Mouse (Mus musculus): ENCODE results near the gene Grhl3.
"Not testable (repeated sequence)": the region's sequence is repeated elsewhere in the genome, so short reads cannot be mapped to it uniquely, and the experiment has no call there.

Gene Grhl3

DNA sequence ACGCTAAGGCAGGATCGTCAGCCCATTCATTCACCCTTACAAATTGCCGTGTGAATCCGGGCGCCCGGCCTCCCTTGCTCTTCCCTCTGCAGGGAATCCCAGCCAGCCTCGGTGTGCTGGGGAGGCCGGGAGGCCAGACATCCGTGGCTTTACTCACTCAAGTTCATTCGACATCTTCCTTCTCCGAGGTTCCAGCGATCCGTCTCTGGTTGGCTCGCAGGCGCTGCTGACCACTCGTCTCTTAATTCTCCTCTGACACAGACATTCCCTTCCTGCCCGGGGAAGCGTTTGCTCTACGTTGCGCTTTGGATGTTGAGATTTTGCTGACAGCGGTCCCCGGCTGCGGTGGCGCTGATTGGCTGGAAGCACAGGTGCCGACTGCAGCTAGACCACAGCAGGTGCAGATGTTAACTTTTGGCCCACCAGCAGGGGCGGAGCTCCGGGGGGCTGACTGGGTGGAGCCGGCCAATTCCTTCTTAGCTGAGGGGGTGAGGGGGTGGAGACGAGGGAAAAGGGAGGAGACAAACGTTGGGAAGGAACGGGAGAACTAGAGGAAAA lies at the start of gene Grhl3:
Grhl3 (minus strand) TSS at position 380 of the 558 bp plus-strand sequence.
- in situ Hi-C loops (cut with MboI, MseI), result loop anchor here (10.0 kb wide), 1 partner anchor 1249 kb away; no protein-coding TSS in a partner anchor

DNA sequence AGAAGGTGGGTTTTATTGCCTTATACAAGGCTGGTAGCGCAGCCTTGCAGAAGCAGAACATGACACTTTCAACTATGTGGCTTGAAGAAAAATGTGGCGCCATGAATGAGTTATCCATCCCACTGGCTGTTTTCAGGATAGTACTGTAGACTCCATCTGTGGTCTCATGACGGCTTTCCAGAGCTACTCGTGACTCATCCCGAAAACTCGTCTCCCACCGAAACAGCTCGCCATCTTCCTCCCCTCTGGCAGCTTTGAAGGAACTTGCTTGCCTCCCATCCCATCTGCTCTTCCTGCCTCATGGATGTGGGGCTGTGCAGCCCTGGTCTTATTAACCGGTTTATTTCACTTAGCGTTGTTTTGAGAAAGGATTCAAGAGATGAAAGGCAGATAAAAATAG lies 48.9 kb upstream of the Grhl3 start:
- in situ Hi-C loops (cut with MboI, MseI), result no loop called here

DNA sequence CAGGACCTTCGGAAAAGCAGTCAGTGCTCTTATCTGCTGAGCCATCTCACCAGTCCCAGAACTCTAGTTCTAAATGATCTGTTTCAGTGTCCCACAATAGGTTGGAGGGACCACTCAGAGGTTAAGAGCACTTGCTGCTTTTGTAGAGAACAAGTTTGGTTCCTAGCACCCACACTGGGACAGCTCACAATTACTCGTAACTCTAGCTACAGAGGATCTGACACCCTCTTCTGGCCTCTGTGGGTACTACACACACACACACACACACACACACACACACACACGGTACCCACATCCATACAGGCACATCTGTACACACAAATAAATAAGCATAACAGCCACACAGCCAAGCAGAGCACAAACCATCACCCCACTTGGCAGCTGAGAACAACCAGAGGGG lies 47.0 kb upstream of the Grhl3 start:
- in situ Hi-C loops (cut with MboI, MseI), result no loop called here

DNA sequence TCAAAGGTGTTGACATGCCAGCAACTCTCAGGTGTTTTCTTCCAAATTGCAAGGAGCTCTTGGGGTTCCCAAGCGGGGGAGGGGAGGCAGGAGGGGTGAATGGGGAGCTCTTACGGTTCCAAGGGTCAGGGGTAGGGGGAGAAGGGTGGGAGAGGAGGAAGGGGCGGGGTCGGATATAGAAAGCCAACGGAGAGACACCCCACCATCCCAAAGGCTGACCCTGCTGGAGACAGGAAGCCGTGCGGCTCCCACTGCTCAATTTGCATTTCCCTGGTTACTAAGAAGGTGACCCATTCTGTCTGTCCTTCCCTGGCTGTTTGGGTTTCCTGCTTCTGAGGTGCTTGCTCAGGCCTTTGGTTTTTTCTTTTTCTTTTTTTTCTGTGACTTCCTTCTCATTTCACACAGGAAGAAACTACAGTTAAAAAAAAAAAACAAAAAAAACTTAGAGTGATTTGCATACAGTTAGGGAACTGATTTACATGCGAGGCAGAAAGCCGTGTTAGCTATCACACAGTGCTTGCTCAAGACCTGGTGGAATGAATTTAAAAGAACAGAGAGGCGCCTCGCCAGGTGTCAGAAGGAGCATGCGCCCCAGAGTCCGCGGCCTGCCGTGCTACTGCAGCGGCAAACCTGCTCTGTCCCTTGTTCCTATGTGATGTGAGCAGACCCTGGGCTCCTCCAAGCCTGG lies 44.5 kb upstream of the Grhl3 start:
- in situ Hi-C loops (cut with MboI, MseI), result no loop called here

DNA sequence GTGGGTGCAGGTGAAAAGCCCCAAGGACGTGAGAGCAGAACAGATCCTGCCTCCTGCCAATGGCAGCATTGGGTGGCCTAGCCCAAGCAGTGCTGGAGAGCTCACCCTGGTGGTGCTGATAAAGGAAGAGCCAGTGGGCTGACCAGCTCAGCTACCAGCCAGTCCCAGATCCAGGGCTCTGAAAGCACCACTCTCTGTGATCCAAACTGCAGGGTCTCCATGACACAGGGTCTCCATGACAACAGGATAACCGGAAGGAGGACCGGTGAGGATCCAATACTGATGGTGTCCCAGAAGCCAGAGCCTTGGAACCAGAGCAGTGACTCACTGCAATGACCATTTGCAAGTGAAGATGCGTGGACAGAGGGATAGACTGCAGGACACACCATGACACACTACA lies 43.6 kb upstream of the Grhl3 start:
- in situ Hi-C loops (cut with MboI, MseI), result no loop called here

DNA sequence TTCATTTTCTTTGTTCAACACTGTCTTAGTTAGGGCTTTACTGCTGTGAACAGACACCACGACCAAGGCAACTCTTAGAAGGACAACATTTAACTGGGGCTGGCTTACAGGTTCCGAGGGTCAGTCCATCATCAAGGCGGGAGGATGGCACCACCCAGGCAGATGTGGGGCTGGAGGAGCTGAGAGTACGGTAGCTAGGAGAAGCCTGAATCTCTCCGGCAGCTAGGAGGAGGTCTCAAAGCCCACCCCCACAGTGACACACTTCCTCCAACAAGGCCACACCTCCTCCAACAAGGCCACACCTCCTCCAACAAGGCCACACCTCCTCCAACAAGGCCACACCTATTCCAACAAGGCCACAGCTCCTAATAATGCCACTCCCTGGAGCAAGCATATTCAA lies 41.9 kb upstream of the Grhl3 start:
- in situ Hi-C loops (cut with MboI, MseI), result not testable (repeated sequence)

DNA sequence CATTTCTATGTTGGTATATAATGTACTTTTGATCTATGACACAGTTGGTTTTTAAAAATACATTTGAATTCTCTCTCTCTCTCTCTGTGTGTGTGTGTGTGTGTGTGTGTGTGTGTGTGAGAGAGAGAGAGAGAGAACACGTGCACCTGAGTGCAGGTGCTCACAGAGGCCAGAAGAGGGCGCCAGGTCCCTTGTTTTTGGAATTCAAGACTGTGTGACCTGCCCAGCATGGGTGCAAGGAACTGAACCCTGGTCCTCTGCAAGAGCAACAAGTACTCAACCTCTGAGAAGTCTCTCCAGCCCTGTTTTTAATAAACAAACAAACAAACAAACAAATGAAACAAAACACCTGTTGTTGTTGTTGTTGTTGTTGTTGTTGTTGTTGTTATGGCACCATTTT lies 36.6 kb upstream of the Grhl3 start:
- in situ Hi-C loops (cut with MboI, MseI), result no loop called here

DNA sequence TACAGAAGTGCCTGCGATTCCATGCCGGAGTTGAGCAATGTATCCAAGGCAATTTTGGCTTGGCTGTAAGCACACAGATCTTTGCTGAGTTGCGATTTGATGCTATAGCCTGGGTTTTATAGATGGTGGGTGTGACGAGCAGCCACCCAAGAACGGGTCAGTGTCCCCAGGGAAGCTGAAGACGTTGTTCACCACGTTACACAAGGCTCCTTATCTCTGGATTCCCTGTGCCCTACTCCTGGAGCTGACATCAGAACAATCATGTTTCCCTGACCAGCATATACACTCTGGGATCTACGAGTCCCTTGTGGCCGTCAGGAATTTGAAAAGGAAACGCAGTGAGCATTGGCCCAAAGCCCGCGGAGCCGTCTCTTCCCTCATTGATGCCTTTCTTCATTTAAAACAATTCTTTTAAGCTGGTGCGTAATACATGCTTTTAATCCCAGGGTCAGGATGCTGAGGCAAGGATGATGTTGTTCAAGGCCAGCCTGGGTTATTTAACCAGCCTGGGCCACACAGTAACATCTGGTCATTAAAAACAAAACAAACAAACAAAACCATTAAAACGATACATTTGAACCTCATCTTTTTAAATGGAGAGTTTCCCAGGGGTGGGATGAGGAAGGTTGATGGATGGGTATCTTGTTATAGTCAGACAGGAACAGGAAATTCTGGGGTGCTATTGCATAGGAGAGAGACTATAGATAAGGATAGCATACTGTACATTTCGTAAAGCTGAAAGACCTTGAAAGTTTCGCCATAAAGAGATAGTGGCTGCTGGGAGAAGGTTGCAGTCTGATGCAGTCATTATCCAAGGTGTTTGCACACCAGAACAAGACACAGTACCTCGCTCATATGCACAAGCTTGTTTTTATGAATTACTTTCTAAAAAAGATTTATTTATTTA lies 34.8 kb upstream of the Grhl3 start:
- in situ Hi-C loops (cut with MboI, MseI), result no loop called here

DNA sequence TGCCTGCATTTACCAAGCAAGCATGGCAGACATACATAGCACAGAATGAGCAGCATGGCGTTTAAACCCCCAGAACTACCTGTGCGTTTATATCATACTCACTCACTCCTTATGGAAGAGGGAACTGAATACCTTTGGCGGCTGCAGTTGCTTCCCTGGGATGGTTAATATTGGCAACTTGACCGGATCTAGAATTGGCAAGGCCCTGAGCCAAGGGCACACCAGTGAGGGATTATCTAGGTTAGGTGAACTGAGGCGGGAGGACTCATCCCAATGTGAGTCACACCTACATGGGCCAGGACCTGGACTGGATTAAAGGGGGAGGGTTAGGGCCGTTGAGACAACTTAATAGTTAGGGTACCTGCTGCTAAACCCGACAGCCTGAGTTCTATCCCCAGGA lies 32.8 kb upstream of the Grhl3 start:
- in situ Hi-C loops (cut with MboI, MseI), result no loop called here

DNA sequence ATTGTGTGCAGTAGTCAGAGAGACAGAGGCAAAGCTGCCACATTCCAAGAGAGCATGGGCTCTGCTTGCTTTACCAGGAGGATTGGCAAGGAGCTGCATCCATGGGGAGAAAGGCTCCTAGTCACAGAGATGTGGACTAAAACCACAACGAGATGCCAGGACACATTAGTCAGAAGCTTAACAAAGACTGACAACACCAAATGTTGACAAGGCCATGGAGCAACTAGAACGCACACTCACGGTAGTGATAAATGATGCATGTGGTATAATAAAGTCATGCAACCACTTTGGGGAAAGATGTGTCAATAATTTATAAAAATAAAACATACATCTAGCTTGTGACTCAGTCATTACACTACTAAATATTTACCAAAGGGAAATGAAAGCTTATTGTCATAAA lies 28.1 kb upstream of the Grhl3 start:
- in situ Hi-C loops (cut with MboI, MseI), result no loop called here

DNA sequence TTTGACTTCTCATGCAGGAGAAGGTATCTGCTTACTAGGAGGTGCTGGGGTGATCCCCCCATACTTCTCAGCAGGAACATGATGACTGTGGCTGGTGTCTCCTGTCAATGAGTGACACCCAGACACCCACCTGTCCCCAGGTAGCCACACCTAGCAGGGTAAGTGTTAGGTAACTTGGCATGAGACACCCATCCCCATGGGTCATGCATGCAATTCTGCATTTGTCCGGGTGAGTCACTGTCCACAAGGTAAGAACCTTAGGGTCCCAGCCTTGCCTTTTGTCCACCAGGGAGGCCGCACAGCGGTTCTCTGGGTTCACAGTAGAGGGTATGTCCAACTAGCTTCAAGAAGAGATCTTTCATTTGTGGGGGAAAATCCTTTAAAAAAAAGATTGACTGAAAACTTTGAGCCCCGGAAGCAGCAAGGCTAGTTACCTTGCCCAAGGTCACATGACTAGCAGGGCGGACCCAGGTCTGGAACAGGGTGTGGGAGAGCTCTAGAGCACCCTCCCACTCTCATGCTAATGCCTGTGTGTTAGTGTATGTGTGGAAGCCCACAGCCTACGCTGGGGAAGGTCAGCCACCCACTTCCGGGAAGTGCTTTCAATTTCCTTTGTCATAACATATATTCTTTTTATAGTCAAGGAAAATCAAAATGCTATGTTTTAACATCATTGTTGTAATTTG lies 26.2 kb upstream of the Grhl3 start:
- in situ Hi-C loops (cut with MboI, MseI), result no loop called here

DNA sequence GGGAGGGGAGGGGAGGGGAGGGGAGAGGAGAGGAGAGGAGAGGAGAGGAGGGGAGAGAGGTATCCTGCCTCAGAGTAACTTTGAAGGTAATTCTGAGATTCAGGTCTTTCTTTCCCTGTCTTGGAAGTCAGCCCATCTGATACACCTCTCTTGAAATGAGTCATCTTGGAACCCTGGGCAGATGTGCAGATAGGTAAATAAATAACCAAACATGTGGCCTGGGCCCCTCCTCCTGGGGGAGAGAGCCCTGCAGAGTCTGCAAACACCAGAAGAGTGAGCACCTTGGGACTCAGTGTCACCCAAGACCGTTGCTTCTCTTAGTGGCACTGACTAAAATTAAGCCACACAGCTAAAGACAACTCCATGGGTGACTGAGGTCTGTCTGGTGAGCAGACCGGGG lies 25.6 kb upstream of the Grhl3 start:
- in situ Hi-C loops (cut with MboI, MseI), result no loop called here

DNA sequence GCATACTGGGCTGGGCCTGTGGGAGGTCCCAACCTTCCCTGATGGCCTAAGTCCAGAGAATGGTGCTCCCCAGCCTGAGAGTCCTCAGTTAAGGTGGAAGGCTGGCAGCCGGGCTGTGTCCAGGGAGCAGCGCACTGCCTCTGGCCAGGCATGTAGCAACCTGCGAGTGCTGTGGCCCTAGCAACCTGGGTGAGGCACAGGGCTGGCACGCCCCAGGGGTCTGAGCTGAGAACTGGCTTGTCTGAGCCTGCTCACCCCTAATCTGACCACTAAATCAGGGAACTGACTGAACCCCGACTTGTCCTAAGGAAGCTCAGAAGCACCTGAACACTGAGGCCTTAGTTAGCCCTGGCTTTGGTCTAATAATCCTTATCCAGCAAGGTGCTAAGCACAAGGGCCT lies 24.1 kb upstream of the Grhl3 start:
- in situ Hi-C loops (cut with MboI, MseI), result no loop called here

DNA sequence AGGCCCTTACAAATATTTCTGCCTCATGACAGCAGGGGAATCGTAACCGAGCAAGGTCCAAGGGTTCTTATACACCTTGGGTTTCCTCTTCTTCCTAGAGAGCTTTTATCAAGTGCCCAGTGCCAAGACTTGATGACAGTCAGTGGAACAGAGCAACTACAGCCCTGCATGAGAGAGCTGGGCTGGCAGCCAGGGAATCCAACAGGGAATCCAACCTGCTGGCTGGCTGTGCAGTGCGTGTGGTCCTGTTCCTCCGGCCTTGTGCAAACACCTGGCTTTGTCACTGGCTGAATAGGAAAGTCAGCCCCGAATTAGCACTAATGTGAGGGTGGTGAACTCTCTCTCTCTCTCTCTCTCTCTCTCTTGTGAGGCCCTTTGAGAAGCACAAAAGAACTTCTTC lies 22.5 kb upstream of the Grhl3 start:
- in situ Hi-C loops (cut with MboI, MseI), result no loop called here

DNA sequence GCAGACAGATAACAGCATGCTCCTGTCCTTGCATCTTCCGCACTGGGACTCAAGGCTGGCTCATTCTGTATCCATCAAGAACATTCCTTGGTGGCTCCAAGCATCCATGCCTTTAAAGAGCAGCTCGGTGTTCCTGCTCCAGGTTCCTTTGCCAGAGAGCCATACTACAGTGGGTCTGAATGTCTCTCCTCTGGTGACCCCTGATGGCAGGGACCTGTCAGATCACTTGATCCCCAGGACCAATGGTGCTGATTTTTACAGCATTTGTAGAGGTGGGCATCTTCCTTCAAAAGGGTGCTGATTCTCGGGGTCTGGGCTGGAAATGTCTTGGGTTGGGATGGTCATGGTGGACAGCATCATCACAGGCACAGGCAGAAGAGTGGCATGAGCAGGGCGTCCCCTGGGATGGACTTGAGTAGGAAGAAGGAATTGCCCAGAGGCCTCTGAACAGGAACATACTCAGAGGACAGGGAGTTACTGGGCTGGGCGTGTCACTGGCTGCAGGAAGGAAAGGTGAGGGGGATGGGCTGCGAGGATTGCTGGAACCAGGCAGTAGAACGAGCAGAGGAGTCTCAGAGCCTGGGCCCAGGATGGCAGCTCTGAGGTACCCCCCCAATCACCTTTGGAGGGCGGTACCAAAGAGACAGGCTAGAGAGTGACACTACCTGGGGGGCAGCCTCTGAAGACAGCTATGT lies 18.3 kb upstream of the Grhl3 start:
- in situ Hi-C loops (cut with MboI, MseI), result no loop called here

DNA sequence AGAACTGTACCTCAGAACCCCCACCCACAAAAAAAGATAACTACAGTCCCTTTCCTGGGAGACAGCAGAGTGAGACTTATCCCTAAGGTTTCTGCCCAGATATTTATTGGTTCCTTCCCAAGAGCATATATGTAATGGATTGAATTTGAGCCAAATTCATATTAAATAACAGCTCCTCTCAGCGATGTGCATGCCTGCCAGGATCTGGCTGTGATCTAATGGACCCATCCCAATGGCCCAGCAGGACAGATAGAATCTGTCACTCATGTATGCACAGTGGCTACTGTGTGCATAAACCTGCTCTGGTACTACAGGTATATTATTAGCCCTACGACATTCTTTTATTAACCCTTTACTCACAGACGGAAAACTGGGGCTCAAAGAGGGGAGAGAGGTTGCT lies 17.7 kb upstream of the Grhl3 start:
- in situ Hi-C loops (cut with MboI, MseI), result no loop called here

DNA sequence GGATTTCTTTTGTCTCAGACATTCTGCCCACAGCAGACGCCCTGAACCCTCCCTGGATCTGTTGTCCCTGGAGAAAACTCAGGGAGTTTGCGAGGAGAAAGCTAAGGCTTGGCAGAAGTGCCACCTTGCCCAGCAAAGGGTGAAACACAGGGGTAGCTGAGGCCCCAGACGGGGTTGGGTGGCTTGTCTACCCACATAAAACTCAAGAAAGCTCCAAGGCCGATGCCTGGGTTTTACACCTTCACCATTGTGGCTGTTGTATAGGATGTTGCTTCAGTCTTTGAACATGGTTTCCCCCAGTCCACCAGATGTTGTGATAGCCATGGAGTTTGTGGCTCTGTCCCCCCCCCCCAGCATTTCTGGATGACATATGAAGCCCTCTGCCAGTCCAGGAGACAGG lies 11.4 kb upstream of the Grhl3 start:
- in situ Hi-C loops (cut with MboI, MseI), result no loop called here

DNA sequence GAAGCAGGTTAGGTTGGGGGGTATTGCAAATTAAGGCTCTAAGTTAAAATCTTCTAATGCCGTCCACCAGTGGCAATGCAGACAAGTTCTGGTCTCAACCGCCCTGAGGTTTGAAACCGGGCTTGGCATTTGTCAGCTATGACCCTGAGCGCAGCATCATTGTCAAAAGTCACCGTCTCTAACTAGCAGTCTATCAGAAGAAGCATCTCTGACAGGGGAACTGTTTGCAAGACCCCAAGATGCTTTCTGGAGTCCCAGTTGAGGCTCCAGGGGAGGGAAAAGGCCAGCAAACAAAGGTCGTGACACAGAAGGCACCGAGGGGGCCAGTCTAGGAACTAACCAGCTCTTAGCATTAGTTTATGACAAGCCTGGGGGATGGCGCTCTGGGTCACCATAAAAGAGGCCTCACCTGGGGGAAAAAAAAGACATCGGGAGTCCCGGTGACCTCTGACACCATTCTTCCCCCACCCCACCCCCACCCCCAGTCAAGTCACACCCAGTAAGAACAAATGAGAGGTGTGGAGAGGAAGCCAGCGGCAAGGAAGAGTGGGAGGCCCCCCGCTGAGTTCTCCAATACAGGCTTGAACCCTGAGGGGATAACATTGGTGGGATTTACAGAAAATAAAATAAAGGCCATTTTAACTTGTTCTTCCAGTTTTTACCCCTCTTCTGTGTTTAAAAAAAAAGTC lies 7.9 kb upstream of the Grhl3 start:
- in situ Hi-C loops (cut with MboI, MseI), result no loop called here

DNA sequence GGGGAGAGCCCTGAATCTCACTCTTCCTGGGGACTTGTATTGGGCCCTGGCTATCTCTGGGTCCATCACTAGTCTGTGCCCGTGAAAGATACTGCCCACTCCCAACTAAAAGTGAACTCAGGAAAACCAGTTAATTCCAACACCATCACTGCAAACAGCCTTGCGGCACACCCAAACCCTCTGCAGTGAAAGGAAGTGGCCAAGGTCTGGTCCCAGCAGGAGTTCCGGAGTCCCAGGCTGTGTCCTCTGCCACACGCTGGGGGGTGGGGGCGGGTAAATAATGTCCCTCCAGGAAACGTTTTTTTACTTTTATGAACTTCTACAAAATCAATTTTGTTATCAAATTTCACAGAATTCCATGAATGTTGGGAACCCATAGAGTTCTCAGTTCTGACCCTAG lies 6.3 kb upstream of the Grhl3 start:
- in situ Hi-C loops (cut with MboI, MseI), result loop anchor here (10.0 kb wide), 1 partner anchor 1255 kb away; no protein-coding TSS in a partner anchor

DNA sequence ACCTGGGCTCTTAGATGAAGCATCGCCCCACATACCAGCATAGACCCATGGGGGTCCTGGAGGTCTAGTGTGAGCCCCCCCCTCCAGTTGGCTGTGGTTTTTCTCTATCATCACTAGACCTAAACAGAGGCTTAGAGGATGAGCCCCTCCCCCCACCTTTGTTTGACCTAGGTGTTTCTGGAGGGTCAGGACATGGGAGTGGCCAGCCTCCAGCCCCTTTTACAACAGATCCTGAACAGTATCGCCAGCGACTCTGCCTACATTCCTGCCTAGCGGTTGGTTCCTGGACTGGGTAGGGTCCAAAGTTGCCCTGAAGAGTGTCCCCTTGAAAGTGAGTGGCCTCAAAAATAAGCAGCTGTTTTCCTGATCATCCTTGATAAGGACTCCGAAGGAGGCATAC lies 5.1 kb upstream of the Grhl3 start:
- in situ Hi-C loops (cut with MboI, MseI), result loop anchor here (10.0 kb wide), 1 partner anchor 1254 kb away; no protein-coding TSS in a partner anchor

Measured in regulatory T cell (primary cell).